Mouse (Mus musculus) heart, embryonic 11.5 days (tissue): ENCODE results near the gene Cox10. TPM values are rescaled to one million over a fixed set of nuclear protein-coding genes. Genes with fewer than 3 reads are reported as not detected.

Experiments
- ATAC-seq: fragments of 200-750 bp; cut with Nextera tagmentation; replicated peaks from 2 replicates; pipeline ENCODE4 v1.8.0; 2017; ENCODE audit warnings: moderate library complexity; ENCODE audit not compliant: insufficient number of reproducible peaks, low FRiP score, low TSS enrichment
- H3K27ac ChIP-seq: fragments of 300-500 bp; sonication (generic); 2 replicates; pipeline ENCODE4 v1.5.1; 2014; ENCODE audit warnings: mild to moderate bottlenecking, low read depth, low read length
- H3K27me3 ChIP-seq: fragments of 300-500 bp; sonication (generic); 2 replicates; pipeline ENCODE4 v1.6.1; 2014; ENCODE audit warnings: mild to moderate bottlenecking, low read length, mixed read lengths; ENCODE audit not compliant: control insufficient read depth, insufficient read depth
- H3K36me3 ChIP-seq: fragments of 300-500 bp; sonication (generic); 2 replicates; pipeline ENCODE4 v1.6.1; 2014; ENCODE audit warnings: mild to moderate bottlenecking, low read length, moderate library complexity, mixed read lengths; ENCODE audit not compliant: control insufficient read depth, insufficient read depth
- H3K4me1 ChIP-seq: fragments of 300-500 bp; sonication (generic); 2 replicates; pipeline ENCODE4 v1.6.1; 2014; ENCODE audit warnings: low read length; ENCODE audit not compliant: control insufficient read depth, insufficient read depth
- H3K4me2 ChIP-seq: fragments of 300-500 bp; sonication (generic); 2 replicates; pipeline ENCODE4 v1.6.1; 2014; ENCODE audit warnings: mild to moderate bottlenecking, moderate library complexity
- H3K4me3 ChIP-seq: fragments of 300-500 bp; sonication (generic); 2 replicates; pipeline ENCODE4 v1.5.1; 2014; ENCODE audit warnings: low read depth, low read length
- H3K9ac ChIP-seq: fragments of 300-500 bp; sonication (generic); 2 replicates; pipeline ENCODE4 v1.6.1; 2014; ENCODE audit warnings: mild to moderate bottlenecking, low read depth, low read length, moderate library complexity
- H3K9me3 ChIP-seq: fragments of 300-500 bp; sonication (generic); replicated peaks from 2 replicates; pipeline ENCODE4 v1.6.1; 2016; ENCODE audit warnings: low read length; ENCODE audit not compliant: control insufficient read depth
- WGBS: fragments of 180-500 bp; shearing (Covaris S2); extraction: QIAGEN DNeasy Blood & Tissue Kit; methylation state at CpG from one replicate; pipeline ENCODE4 v1.1.7; 2014; ENCODE audit not compliant: insufficient replicate concordance; 5-methylcytosine and 5-hydroxymethylcytosine counted together
- polyA plus RNA-seq: library from polyadenylated mRNA; unstranded; fragments of >200 nt; fragmentation: Nextera tagmentation; extraction: Ambion mirVana; gene quantifications from 2 replicates; pipeline ENCODE4 v1.2.1, GENCODE M21; 2014

Cox10 gene
- polyA plus RNA-seq, 1 experiment from 2014 or later = 35.2 TPM

- ATAC-seq = no peak
- Histone ChIP-seq H3K36me3 (no peaks in the 10 kb centered on the region), H3K9ac (no peak overlapping the region), H3K27ac (no peak overlapping the region), H3K4me1 (peaks cover 11% of the 10 kb centered on the region), H3K4me3 (no peak overlapping the region), H3K27me3 (no peaks in the 10 kb centered on the region), H3K4me2 (no peak overlapping the region), H3K9me3 (no peaks in the 10 kb centered on the region)
- WGBS = 59% methylated on average over 1 of the region's 1 CpGs
These were observed 39.7 kb downstream of the Cox10 start for GRCm38 (mm10) chr11:64039600-64039999.

- Histone ChIP-seq H3K36me3 (no peaks in the 10 kb centered on the region), H3K4me3 (no peak overlapping the region), H3K27ac (no peak overlapping the region), H3K4me2 (no peak overlapping the region), H3K9me3 (no peaks in the 10 kb centered on the region), H3K9ac (no peak overlapping the region), H3K27me3 (no peaks in the 10 kb centered on the region), H3K4me1 (peaks cover 11% of the 10 kb centered on the region)
- WGBS = 49% methylated on average over 15 of the region's 15 CpGs
- no peak for ATAC-seq
These were observed 41.7 kb downstream of the Cox10 start for GRCm38 (mm10) chr11:64037471-64038125.

GRCm38 (mm10) chr11:64036306-64036705 is 43.0 kb downstream of the Cox10 start:
- Histone ChIP-seq H3K9ac (no peak overlapping the region), H3K4me1 (peaks cover 11% of the 10 kb centered on the region), H3K4me2 (no peak overlapping the region), H3K27me3 (no peaks in the 10 kb centered on the region), H3K9me3 (no peaks in the 10 kb centered on the region), H3K4me3 (no peak overlapping the region), H3K27ac (no peak overlapping the region), H3K36me3 (no peaks in the 10 kb centered on the region)
- 64% methylated on average over 7 of the region's 7 CpGs for WGBS
- ATAC-seq = no peak

- Histone ChIP-seq H3K4me1 (peaks cover 11% of the 10 kb centered on the region), H3K36me3 (no peaks in the 10 kb centered on the region), H3K9ac (no peak overlapping the region), H3K27ac (no peak overlapping the region), H3K4me2 (no peak overlapping the region), H3K4me3 (no peak overlapping the region), H3K9me3 (no peaks in the 10 kb centered on the region), H3K27me3 (no peaks in the 10 kb centered on the region)
- ATAC-seq = no peak
- WGBS = 79% methylated on average over 4 of the region's 4 CpGs
These were observed 43.6 kb downstream of the Cox10 start for GRCm38 (mm10) chr11:64035709-64036108.

GRCm38 (mm10) chr11:64034686-64035085 is 44.6 kb downstream of the Cox10 start:
- no peak for ATAC-seq

GRCm38 (mm10) chr11:64027423-64027822 is 51.8 kb downstream of the Cox10 start:
- no peak for ATAC-seq
- H3K4me3 ChIP-seq = no peak overlapping the region
- 56% methylated on average over 8 of the region's 8 CpGs for WGBS
- H3K9ac ChIP-seq = no peak overlapping the region
- peaks cover 20% of the 10 kb centered on the region for H3K4me1 ChIP-seq
- H3K27ac ChIP-seq = no peak overlapping the region
- no peaks in the 10 kb centered on the region for H3K27me3 ChIP-seq
- H3K4me2 ChIP-seq = no peak overlapping the region
- H3K9me3 ChIP-seq = no peaks in the 10 kb centered on the region
- no peaks in the 10 kb centered on the region for H3K36me3 ChIP-seq

More at GRCm38 (mm10) chr11:64034686-64035085, 44.6 kb downstream of the Cox10 start:
- 51% methylated on average over 5 of the region's 5 CpGs for WGBS
- no peak overlapping the region for H3K27ac ChIP-seq
- no peak overlapping the region for H3K4me2 ChIP-seq
- no peaks in the 10 kb centered on the region for H3K27me3 ChIP-seq
- H3K4me1 ChIP-seq = peaks cover 11% of the 10 kb centered on the region
- H3K9ac ChIP-seq = no peak overlapping the region
- no peaks in the 10 kb centered on the region for H3K9me3 ChIP-seq
- H3K4me3 ChIP-seq = no peak overlapping the region
- H3K36me3 ChIP-seq = no peaks in the 10 kb centered on the region

GRCm38 (mm10) chr11:64025843-64026242 is 53.4 kb downstream of the Cox10 start:
- no peaks in the 10 kb centered on the region for H3K36me3 ChIP-seq
- H3K27ac ChIP-seq = no peak overlapping the region
- H3K4me2 ChIP-seq = no peak overlapping the region
- H3K4me3 ChIP-seq = no peak overlapping the region
- no peak overlapping the region for H3K9ac ChIP-seq
- 60% methylated on average over 4 of the region's 4 CpGs for WGBS
- ATAC-seq = no peak
- peaks cover 20% of the 10 kb centered on the region for H3K4me1 ChIP-seq
- no peaks in the 10 kb centered on the region for H3K27me3 ChIP-seq
- no peaks in the 10 kb centered on the region for H3K9me3 ChIP-seq

- no peaks in the 10 kb centered on the region for H3K36me3 ChIP-seq
- no peak for ATAC-seq
- no peaks in the 10 kb centered on the region for H3K27me3 ChIP-seq
- 71% methylated on average over 7 of the region's 7 CpGs for WGBS
- no peaks in the 10 kb centered on the region for H3K9me3 ChIP-seq
- H3K4me1 ChIP-seq = peaks cover 21% of the 10 kb centered on the region
- H3K4me3 ChIP-seq = no peak overlapping the region
- H3K4me2 ChIP-seq = no peak overlapping the region
- no peak overlapping the region for H3K9ac ChIP-seq
- no peak overlapping the region for H3K27ac ChIP-seq
These were observed 54.7 kb downstream of the Cox10 start for GRCm38 (mm10) chr11:64024575-64024974.

- Histone ChIP-seq H3K9ac (no peak overlapping the region), H3K27ac (no peak overlapping the region), H3K27me3 (no peaks in the 10 kb centered on the region), H3K9me3 (no peaks in the 10 kb centered on the region), H3K4me2 (no peak overlapping the region), H3K4me1 (peaks cover 27% of the 10 kb centered on the region), H3K36me3 (no peaks in the 10 kb centered on the region), H3K4me3 (no peak overlapping the region)
- ATAC-seq = no peak
- WGBS = 39% methylated on average over 15 of the region's 15 CpGs
These were observed 55.8 kb downstream of the Cox10 start for GRCm38 (mm10) chr11:64023380-64023981.
